Mouse (Mus musculus): Measurements from ENCODE around the gene Vps53.

The Vps53 gene

DNA sequence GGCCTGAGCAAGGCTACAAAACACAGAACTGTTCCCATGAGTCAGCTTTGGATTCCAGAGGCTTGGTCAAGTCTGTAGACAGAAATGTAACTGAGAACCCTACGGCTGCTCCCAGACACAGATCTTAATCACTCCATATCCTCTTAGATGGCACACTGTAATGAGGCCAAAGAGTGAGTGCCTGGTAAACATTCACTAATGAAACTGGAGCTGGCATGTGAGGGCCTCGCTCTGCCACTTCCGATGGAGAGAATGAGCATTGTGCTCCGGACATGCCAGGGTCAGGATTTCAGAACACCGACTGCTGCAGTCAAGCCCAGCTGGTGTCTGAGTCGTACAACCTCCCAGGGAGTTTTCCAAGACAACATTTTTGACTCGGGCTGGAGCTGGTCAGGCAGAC, 119.5 kb downstream of the Vps53 start:
- DNase-seq (ENCODE audit: low read depth, low spot score): no peak

- no peak for DNase-seq (ENCODE audit: low read depth, low spot score)
Observed at GRCm38 (mm10) chr11:76056487-76056886, 123.0 kb downstream of the Vps53 start.

DNA sequence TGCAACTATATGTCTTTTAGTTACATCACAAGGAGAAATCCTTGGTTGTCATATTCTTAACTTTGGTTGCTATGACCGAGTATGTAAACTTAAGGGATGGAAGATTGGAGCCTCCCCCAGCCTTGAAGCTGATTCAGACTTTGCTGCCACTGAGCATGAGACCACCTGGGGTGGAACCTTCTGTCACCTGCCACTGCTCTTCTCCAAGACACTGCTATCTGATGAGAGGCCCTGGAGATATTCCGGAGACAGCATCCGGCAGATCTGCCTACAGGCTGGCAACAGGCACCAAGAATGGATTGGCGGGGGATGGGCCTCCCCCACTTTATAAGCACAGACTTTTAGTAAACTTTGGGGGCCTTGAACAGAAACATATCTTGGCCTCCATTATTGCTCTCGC, 127.0 kb downstream of the Vps53 start:
- no peak for DNase-seq (ENCODE audit: low read depth, low spot score)

DNA sequence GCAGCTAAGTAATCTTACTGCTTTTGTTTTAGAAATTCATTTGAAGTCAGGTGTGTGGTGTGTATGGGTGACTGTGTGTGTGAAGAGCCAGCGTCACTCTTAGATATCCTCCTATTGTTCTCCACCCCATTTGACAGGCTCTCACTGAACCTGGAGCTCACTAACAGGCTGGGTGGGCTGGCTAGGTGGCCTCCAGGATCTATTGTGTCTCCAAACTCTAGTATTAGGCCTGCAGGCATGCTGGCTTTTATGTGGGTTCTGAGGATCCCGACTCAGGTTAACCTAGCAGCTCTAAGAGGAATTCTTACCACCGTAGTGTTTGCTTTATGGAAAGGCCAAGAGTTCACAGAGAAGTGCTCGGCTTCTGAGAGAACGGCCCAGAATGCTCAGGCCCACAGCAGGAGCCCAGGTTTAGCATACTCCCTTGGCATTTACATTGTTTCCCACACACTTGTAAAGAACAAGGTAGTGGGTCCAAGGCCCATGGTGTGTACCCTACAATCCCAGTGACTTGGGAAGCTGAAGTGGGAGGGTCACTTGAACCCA, 128.4 kb downstream of the Vps53 start:
- no peak for DNase-seq (ENCODE audit: low read depth, low spot score)

- no peak for DNase-seq (ENCODE audit: low read depth, low spot score)
Observed at GRCm38 (mm10) chr11:76050509-76050908, 128.9 kb downstream of the Vps53 start.

DNA sequence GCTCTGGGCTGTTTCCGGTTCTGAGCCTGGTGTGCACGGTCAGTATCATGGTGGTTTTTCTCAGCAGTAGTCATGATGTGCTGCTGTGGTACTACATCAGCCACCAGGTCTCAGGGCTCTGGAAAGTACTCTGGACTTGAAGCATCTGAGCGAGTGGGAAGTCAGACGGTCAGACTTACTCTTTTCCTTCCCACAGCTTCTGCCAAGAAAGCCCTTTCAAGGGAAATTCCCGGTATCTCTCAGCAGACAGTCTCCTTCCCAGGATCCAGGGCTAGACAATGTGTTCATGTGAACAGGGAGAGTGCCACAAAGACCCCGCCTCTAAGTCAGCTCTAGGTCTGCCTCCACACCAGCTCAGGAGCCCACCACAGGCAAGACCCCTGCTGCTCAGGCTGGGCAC, 134.1 kb downstream of the Vps53 start:
- no peak for DNase-seq (ENCODE audit: low read depth, low spot score)

DNA sequence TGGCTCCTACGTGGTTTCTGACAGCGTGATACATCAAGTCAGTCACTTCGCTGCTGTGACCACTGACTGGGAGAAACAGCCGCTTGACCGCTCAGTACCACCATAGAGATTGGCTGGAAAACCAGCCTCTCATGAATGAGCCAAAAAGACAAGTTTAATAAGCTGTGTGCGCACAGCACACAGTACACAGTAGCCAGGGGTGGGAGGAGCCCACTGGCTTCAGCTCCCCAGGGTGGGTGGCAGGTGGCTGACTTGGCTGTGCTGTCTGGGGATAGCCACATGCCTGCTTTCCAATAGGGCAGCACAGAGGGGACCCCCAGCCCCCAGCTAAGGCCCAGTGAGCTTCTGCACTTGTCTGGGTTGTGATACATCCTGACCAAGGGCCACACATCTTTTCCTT, 135.0 kb downstream of the Vps53 start:
- DNase-seq (ENCODE audit: low read depth, low spot score): no peak

- DNase-seq (ENCODE audit: low read depth, low spot score): peak; percentile 57
Observed at GRCm38 (mm10) chr11:76042882-76043281, 136.6 kb downstream of the Vps53 start.

DNA sequence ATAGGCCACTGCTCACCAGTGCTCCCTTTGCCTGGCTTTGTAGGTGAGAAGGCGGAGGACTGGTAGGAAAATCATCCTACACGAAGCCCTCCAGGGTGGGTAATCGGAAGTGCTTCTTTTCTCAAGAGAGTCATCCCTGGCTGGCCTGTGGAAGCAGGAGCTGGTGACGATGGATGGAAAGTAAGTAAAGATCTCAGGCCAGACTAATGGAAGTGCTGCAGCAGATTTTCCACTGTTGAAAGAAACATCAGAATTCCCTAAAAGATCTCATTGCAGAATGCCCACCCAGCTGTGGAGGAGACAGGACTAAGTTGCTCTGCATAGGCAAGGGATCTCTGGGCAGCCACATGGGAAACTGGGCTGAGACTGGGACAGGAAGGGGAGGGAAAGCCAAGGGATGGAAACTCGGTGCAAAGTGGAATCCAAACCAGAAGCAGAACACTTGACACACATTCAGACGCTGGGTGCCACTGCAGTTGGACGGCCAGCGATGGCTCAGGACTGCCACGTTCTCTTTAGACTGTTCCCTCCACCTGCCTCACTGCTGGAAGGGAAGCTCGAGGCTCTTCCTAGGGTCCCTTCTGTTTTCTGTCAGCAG, 137.3 kb downstream of the Vps53 start:
- no peak for DNase-seq (ENCODE audit: low read depth, low spot score)

DNA sequence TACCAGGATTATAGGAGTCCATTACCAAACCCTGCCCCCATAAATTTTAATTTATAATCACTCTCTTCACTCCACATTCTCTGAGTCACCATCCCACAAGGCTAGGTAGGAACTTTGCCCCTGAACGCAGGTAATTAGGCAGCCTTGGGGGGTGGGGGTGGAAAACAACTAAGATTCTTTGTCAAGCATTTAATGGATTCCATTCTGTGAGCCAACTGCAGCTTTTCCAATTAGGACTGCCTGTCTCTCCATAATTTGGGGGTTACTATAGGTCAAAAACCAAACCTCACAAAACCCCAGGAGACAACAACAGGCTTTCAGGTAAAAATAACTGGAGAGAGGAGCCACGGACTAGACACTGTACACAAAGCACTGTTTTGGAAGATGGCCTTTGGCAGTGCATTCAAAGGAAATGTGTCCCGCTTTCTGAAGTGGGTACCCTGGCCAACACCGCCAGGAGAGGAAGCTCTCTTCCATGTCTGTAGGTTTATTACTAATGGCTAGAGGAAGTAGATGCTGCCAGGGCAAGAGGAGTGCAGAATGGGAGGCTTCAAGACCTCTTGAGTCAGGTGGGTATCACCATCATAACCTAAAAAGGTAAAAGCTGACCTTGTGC, 138.6 kb downstream of the Vps53 start:
- DNase-seq (ENCODE audit: low read depth, low spot score): no peak

DNA sequence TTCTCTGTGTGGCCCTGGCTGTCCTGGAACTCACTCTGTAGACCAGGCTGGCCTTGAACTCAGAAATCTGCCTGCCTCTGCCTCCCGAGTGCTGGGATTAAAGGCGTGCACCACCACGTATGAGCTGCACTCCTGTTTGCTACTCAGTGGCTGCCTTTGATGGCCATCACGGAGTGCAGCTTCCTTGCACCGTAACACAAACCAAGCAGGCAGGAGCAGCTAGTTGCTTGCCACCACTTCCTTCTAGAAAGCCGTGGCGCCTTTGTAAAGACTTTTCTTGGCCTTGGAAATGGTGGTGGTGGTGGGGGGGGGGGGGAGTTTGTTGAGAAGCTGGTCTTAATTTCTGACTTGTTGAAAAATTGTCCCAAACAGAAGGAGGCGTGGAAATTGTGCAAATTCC, 139.3 kb downstream of the Vps53 start:
- DNase-seq (ENCODE audit: low read depth, low spot score): no peak

DNA sequence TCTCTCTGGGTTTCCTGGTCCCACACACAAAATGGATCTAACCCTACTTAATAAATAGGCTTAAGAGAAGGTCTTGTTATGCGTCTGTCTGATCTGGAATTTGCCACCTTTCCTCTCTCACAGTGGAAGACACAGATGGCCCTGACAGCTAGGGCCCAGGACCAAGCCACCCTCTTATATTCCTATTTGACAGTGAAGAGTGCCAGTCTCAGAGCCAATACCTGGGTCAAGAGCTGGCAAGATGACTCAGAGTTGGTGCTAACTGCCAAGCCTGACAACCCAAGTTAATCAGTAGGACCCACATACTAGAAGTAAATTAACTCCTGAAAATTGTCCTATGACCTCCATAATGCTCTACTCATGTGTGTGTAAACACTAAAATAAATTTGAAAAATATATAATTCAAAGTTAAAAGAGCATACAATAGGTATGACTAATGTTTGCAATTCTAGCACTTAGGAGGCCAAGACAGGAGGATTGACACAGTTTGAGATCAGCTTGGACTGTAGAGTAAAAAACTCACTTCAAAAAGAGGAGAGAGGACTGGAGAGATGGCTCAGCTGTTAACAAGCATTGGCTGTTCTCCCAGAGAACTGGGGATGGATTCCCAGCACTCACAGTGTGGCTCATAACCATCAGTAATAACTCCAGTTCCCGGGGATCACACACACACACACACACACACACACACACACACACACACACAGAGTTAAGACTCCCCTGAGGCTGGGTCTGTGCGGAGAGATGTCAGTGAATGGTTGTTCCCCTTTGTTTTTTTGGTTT, 140.0 kb downstream of the Vps53 start:
- DNase-seq (ENCODE audit: low read depth, low spot score): no peak

- no peak for DNase-seq (ENCODE audit: low read depth, low spot score)
Observed at GRCm38 (mm10) chr11:76037581-76038294, 141.7 kb downstream of the Vps53 start.

GRCm38 (mm10) chr11:76035182-76035581, 144.3 kb downstream of the Vps53 start:
- DNase-seq (ENCODE audit: low read depth, low spot score): no peak

- DNase-seq (ENCODE audit: low read depth, low spot score): no peak
Observed at GRCm38 (mm10) chr11:76033836-76034235, 145.6 kb downstream of the Vps53 start.

DNA sequence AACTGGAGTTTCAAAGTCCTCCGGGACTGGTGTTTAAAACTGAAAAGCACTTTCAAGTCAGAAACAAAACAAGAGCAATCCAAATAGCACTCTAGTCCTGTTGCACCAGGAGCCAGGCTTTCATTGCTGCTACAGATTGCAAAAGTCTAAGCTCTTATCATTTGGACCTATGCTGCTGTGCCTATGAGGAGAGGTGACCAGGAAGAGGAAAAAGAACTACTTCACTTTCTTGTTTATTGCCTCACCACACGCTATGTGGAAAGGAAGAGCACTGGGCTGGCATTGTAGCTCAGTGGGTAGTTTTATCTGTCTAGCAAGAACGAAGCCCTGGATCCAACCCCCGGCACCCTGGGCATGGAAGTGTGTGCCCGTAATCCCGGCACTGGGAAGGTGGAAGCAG, 146.1 kb downstream of the Vps53 start:
- DNase-seq (ENCODE audit: low read depth, low spot score): no peak

GRCm38 (mm10) chr11:76028072-76028465, 151.4 kb downstream of the Vps53 start:
- no peak for DNase-seq (ENCODE audit: low read depth, low spot score)

DNA sequence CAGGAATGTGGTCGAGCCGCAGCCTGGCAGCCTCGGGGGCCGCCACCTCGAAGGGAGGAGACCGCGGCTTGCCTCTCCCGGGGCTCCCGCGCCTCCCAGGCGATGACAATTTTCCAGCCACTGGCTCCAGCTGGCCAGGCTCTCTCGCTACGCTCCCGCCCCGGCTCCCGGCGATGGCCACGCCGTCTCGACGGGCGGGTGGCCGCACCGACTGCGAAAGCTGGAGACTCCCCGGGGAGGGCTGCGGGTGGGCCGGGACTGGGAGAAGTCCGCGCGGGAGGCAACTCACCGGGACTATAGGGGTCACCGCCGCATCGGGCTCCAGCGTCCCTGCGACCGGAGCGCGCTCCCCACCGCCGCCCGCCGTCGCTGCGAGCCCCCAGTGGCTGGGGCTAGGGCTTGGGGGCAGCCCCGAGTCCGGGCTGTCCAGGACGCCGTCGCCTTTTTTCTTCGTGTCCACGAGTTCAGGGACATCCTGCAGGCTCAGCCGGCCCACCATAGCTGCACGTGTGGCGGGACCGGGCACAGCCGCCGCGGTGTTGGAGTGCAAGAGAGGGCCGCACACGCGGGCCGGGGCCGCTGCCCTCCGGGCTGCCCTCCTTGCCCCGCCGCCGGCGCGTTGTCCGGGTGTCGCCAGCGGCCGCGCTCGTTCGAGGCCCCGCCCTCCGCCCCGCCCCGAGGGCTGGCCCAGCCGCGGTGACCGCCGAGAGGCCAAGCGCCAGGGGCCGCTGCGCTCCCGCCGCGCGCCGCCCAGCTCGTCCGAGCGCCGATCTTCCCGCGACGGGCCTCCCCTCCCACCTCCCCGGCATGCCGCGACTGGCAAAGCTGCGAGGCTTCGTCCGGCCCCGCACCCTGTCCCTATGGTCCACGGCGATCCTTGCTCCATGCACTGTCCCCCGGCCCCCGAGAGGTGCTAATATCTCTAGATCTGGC, 152.0 kb downstream of the Vps53 start, which contains the start of gene Rflnb:
Rflnb (minus strand) TSS at position 644 of the 933 bp plus-strand sequence.
- DNase-seq (ENCODE audit: low read depth, low spot score): peak; percentile 57

- no peak for DNase-seq (ENCODE audit: low read depth, low spot score)
Observed at GRCm38 (mm10) chr11:76026527-76027138, 152.8 kb downstream of the Vps53 start.

DNA sequence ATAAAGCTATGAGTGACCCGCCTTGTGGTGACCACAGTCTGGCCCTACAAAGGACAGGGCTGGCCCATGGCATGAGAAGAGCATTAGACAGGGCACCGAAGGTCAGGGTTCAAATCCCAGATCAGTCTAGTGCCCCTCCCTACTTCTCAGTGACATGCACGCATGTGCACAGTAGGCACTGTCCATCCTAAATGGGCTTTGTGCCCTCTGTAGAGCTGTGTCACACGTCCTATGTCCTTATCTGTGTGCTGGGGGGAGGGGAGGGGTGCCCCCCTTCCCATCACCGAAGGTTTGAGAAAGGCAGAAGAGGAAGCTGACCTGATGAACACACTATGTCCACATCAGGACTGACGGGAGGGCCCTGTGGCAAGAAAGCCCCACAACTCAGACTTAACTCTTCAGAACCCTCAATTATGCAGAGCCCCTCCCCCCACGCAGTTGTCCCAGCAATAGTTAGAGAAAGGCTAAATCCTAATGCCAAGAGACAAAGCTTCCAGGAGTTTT, 154.3 kb downstream of the Vps53 start:
- no peak for DNase-seq (ENCODE audit: low read depth, low spot score)
